8 mouse cellular contexts compared by ENCODE assay signal in genomic region chr17:34591029-34591993, GRCm38 (mm10). TPM values are rescaled to one million over a fixed set of nuclear protein-coding genes. Genes with fewer than 3 reads are reported as not detected.
DNase-seq lines count a peak whose midpoint lies in the region; ATAC-seq and TF ChIP-seq lines count a peak whose summit lies in the region.

Pbx2 (plus strand) TSS chr17:34591266.

- H3K4me1 ChIP-seq in G1E (ENCODE audit: insufficient read depth, low read depth, low read length), result peaks cover 82% of the 10 kb centered on the region
- H3K4me1 ChIP-seq in embryonic facial prominence, embryonic 12.5 days, result peaks cover 63% of the 10 kb centered on the region
- peaks cover 77% of the 10 kb centered on the region for H3K4me1 ChIP-seq in heart, embryonic 13.5 days
- peaks cover 65% of the 10 kb centered on the region for H3K4me1 ChIP-seq in lung, embryonic 16.5 days (replicated peaks; ENCODE audit: control insufficient read depth, insufficient read depth, low read length)
- peaks cover 22% of the 10 kb centered on the region for H3K4me1 ChIP-seq in small intestine, adult 2 months (ENCODE audit: control insufficient read depth, insufficient read depth, insufficient read length, low read length)

- TF ChIP-seq CTCF in G1E (IDR thresholded peaks at IDR 0.05; ENCODE audit: low read depth, low read length), result no peak
- no peak for TF ChIP-seq CTCF in small intestine, adult 2 months (IDR thresholded peaks at IDR 0.05; ENCODE audit: extremely low read depth, insufficient read length, insufficient replicate concordance, low read depth, low read length)

- TF ChIP-seq POLR2A in small intestine, adult 2 months (IDR thresholded peaks at IDR 0.05; ENCODE audit: low read depth, low read length), result no peak; the same call in 1 of the 2 replicates

- peaks cover 39% of the 10 kb centered on the region for H3K36me3 ChIP-seq in G1E (replicated peaks)
- peaks cover 24% of the 10 kb centered on the region for H3K36me3 ChIP-seq in embryonic facial prominence, embryonic 12.5 days
- H3K36me3 ChIP-seq in heart, embryonic 13.5 days, result peaks cover 25% of the 10 kb centered on the region
- peaks cover 18% of the 10 kb centered on the region for H3K36me3 ChIP-seq in lung, embryonic 16.5 days (ENCODE audit: control insufficient read depth, insufficient read depth, low read length)
- H3K36me3 ChIP-seq in small intestine, adult 2 months (ENCODE audit: control insufficient read depth, insufficient read depth, low read length), result peaks cover 20% of the 10 kb centered on the region

- peak within 1 kb of the TSS; percentile 99 for H3K27ac ChIP-seq in embryonic facial prominence, embryonic 12.5 days
- peak within 1 kb of the TSS; percentile 98 for H3K27ac ChIP-seq in heart, embryonic 13.5 days (replicated peaks)
- H3K27ac ChIP-seq in lung, embryonic 16.5 days (ENCODE audit: low read length), result peak within 1 kb of the TSS; percentile 98
- H3K27ac ChIP-seq in small intestine, adult 2 months (ENCODE audit: insufficient read depth, low read depth, low read length), result peak within 1 kb of the TSS; percentile 80

- H3K4me2 ChIP-seq in embryonic facial prominence, embryonic 12.5 days (replicated peaks), result peak within 1 kb of the TSS; percentile 97
- peak within 1 kb of the TSS; percentile 91 for H3K4me2 ChIP-seq in heart, embryonic 13.5 days
- peak within 1 kb of the TSS; percentile 83 for H3K4me2 ChIP-seq in lung, embryonic 16.5 days (ENCODE audit: low read depth, low read length)

- DNase-seq in 416B (ENCODE audit: low read depth) (peak; percentile 57), G1E (ENCODE audit: low spot score) (peak; percentile 62)
- peak; percentile 29 to 58 for DNase-seq in kidney, postnatal 36 days
- no peak for DNase-seq in testis, postnatal 10 days (ENCODE audit: low spot score)

- no peaks in the 10 kb centered on the region for H3K9me3 ChIP-seq in G1E (replicated peaks)
- no peaks in the 10 kb centered on the region for H3K9me3 ChIP-seq in embryonic facial prominence, embryonic 12.5 days
- H3K9me3 ChIP-seq in heart, embryonic 13.5 days, result no peaks in the 10 kb centered on the region
- no peaks in the 10 kb centered on the region for H3K9me3 ChIP-seq in lung, embryonic 16.5 days (ENCODE audit: control insufficient read depth, low read length)

- H3K27me3 ChIP-seq in G1E (ENCODE audit: insufficient read depth, low read length), result no peaks in the 10 kb centered on the region
- H3K27me3 ChIP-seq in embryonic facial prominence, embryonic 12.5 days, result no peaks in the 10 kb centered on the region
- H3K27me3 ChIP-seq in heart, embryonic 13.5 days (replicated peaks), result no peaks in the 10 kb centered on the region
- H3K27me3 ChIP-seq in lung, embryonic 16.5 days (ENCODE audit: control insufficient read depth, insufficient read depth, low read depth, low read length), result no peaks in the 10 kb centered on the region
- no peaks in the 10 kb centered on the region for H3K27me3 ChIP-seq in small intestine, adult 2 months (ENCODE audit: control insufficient read depth, insufficient read depth, low read length)

- H3K4me3 ChIP-seq in G1E (ENCODE audit: low read depth, low read length), result peak within 1 kb of the TSS; percentile 74
- H3K4me3 ChIP-seq in embryonic facial prominence, embryonic 12.5 days, result peak within 1 kb of the TSS; percentile 83
- H3K4me3 ChIP-seq in heart, embryonic 13.5 days, result peak within 1 kb of the TSS; percentile 92
- H3K4me3 ChIP-seq in lung, embryonic 16.5 days (ENCODE audit: low read length), result peak within 1 kb of the TSS; percentile 64
- peak within 1 kb of the TSS; percentile 96 for H3K4me3 ChIP-seq in small intestine, adult 2 months (ENCODE audit: low read depth, low read length)

- ATAC-seq in G1E (ENCODE audit: extremely low read depth, insufficient number of reproducible peaks, low FRiP score, poor library complexity, severe bottlenecking), result 0 out of 2 replicates have a peak, but pooled peaks have one; percentile 16
- ATAC-seq in embryonic facial prominence, embryonic 12.5 days (ENCODE audit: insufficient number of reproducible peaks, insufficient read depth, low FRiP score, low TSS enrichment), result 0 out of 2 replicates have a peak, but pooled peaks have one; percentile 9
- ATAC-seq in heart, embryonic 13.5 days (ENCODE audit: extremely low read depth, insufficient number of reproducible peaks, low FRiP score, low TSS enrichment), result no peak
- peak; percentile 4; the same call in 1 of the 2 replicates for ATAC-seq in lung, embryonic 16.5 days (ENCODE audit: low read depth)

- peak within 1 kb of the TSS; percentile 99 for H3K9ac ChIP-seq in embryonic facial prominence, embryonic 12.5 days
- H3K9ac ChIP-seq in heart, embryonic 13.5 days, result peak within 1 kb of the TSS; percentile 100
- H3K9ac ChIP-seq in lung, embryonic 16.5 days (ENCODE audit: low read length), result peak within 1 kb of the TSS; percentile 97

- WGBS in embryonic facial prominence, embryonic 12.5 days, result 2% methylated on average over 21 of the region's 21 CpGs
- WGBS in heart, embryonic 13.5 days, result 7% methylated on average over 21 of the region's 21 CpGs
- WGBS in lung, embryonic 16.5 days, result 5% methylated on average over 21 of the region's 21 CpGs
- WGBS in small intestine, adult 2 months, result 13% methylated on average over 21 of the region's 21 CpGs

RNA-seq across cellular contexts. Expression of gene Pbx2, which starts in this region (rescaled TPM):
- total RNA-seq in G1E (2014; fragmentation: Nextera tagmentation), result 35.8 and 44.2 TPM in 2 replicates
- 25.1 and 39.6 TPM in 2 replicates for total RNA-seq in G1E (2017)
- 137 and 138 TPM in 2 replicates for polyA plus RNA-seq in G1E (2012)
- 25.1 and 28.0 TPM in 2 replicates for polyA plus RNA-seq in embryonic facial prominence, embryonic 12.5 days (2016; fragmentation: Nextera tagmentation; extraction: Ambion mirVana)
- polyA plus RNA-seq in heart, embryonic 13.5 days (2015; fragmentation: Nextera tagmentation; extraction: Ambion mirVana), result 7.0 and 7.3 TPM in 2 replicates
- 8.5 and 11.4 TPM in 2 replicates for polyA plus RNA-seq in lung, embryonic 16.5 days (2015; fragmentation: Nextera tagmentation; extraction: Ambion mirVana)
- 16.1 and 32.2 TPM in 2 replicates for polyA plus RNA-seq in small intestine, adult 2 months (2012; rRNA removed)
